Mouse (Mus musculus): ENCODE data around the gene Cxcr5. TPM values are rescaled to one million over a fixed set of nuclear protein-coding genes. Genes with fewer than 3 reads are reported as not detected.

Gene Cxcr5
- polyA plus RNA-seq, 2 experiments = 0.10 to 0.30 TPM

- ATAC-seq (ENCODE audit: low FRiP score, low read depth) = no peak
These were observed 93.5 kb downstream of the Cxcr5 start for GRCm38 (mm10) chr9:44468224-44468623.

DNA sequence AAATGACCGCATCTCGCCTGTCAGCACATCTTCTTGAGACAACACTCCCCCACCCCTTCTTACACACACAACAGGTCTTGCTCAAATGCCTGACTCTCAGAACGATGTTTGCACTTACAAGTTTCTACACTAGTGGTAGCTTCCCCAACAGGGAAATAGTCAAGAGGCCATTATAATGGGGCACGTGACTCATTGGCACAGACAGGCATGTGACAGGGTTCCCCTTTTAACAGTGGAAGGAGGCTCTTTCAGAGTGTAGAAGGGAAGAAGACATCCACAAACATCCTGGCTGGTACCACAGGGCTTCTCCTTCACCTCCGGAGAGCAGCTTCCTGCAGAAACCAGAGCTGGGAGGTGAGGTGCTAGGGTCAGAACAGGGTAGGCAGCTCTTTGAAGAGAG lies 99.7 kb downstream of the Cxcr5 start:
- Histone ChIP-seq H3K36me3 (ENCODE audit: control insufficient read depth, insufficient read depth, low read length) (no peaks in the 10 kb centered on the region), H3K4me3 (replicated peaks; ENCODE audit: low read length) (no peak overlapping the region), H3K4me2 (replicated peaks; ENCODE audit: low read depth, low read length, severe bottlenecking) (no peak overlapping the region), H3K4me1 (ENCODE audit: control insufficient read depth, insufficient read depth, low read length) (no peaks in the 10 kb centered on the region), H3K27ac (replicated peaks; ENCODE audit: low read depth, low read length) (no peak overlapping the region), H3K9me3 (ENCODE audit: control insufficient read depth, low read length) (no peaks in the 10 kb centered on the region), H3K27me3 (ENCODE audit: control insufficient read depth, insufficient read depth, low read length) (no peaks in the 10 kb centered on the region), H3K9ac (ENCODE audit: low read depth, low read length, severe bottlenecking) (no peak overlapping the region)
- WGBS = 85% methylated on average over 5 of the region's 5 CpGs
- no peak for DNase-seq (ENCODE audit: low spot score)
- ATAC-seq (ENCODE audit: low FRiP score, low read depth) = no peak
- no peak for TF ChIP-seq POLR2A (IDR thresholded peaks at IDR 0.05; ENCODE audit: borderline replicate concordance, extremely low read depth, insufficient read depth, insufficient read length)

More at GRCm38 (mm10) chr9:44468224-44468623, 93.5 kb downstream of the Cxcr5 start:
- Histone ChIP-seq H3K27ac (replicated peaks; ENCODE audit: low read depth, low read length) (no peak overlapping the region), H3K36me3 (ENCODE audit: control insufficient read depth, insufficient read depth, low read length) (no peaks in the 10 kb centered on the region), H3K27me3 (ENCODE audit: control insufficient read depth, insufficient read depth, low read length) (no peaks in the 10 kb centered on the region), H3K9ac (ENCODE audit: low read depth, low read length, severe bottlenecking) (no peak overlapping the region), H3K9me3 (ENCODE audit: control insufficient read depth, low read length) (no peaks in the 10 kb centered on the region), H3K4me1 (ENCODE audit: control insufficient read depth, insufficient read depth, low read length) (no peaks in the 10 kb centered on the region), H3K4me3 (replicated peaks; ENCODE audit: low read length) (no peak overlapping the region), H3K4me2 (replicated peaks; ENCODE audit: low read depth, low read length, severe bottlenecking) (no peak overlapping the region)
- no peak for DNase-seq (ENCODE audit: low spot score)
- 55% methylated on average over 7 of the region's 7 CpGs for WGBS
- no peak for TF ChIP-seq POLR2A (IDR thresholded peaks at IDR 0.05; ENCODE audit: borderline replicate concordance, extremely low read depth, insufficient read depth, insufficient read length)

Other genes starting within 250 kb of the Cxcr5 start
- 19.6 and 23.1 TPM in 2 replicates for gene C2cd2l, start 241.6 kb downstream of the Cxcr5 start, polyA plus RNA-seq (2012; rRNA removed)
- gene C2cd2l, start 241.6 kb downstream of the Cxcr5 start, polyA plus RNA-seq (2014; fragmentation: Nextera tagmentation; extraction: Ambion mirVana) = 7.5 and 8.0 TPM in 2 replicates
- gene Dpagt1, start 235.9 kb downstream of the Cxcr5 start, polyA plus RNA-seq (2012; rRNA removed) = 47.9 and 71.0 TPM in 2 replicates
- gene Dpagt1, start 235.9 kb downstream of the Cxcr5 start, polyA plus RNA-seq (2014; fragmentation: Nextera tagmentation; extraction: Ambion mirVana) = 39.4 and 39.5 TPM in 2 replicates
- gene H2afx, start 227.2 kb downstream of the Cxcr5 start, polyA plus RNA-seq (2012; rRNA removed) = 311 and 451 TPM in 2 replicates
- 256 and 275 TPM in 2 replicates for gene H2afx, start 227.2 kb downstream of the Cxcr5 start, polyA plus RNA-seq (2014; fragmentation: Nextera tagmentation; extraction: Ambion mirVana)
- gene Hmbs, start 217.6 kb downstream of the Cxcr5 start, polyA plus RNA-seq (2012; rRNA removed) = 60.1 and 61.3 TPM in 2 replicates
- 97.1 and 102 TPM in 2 replicates for gene Hmbs, start 217.6 kb downstream of the Cxcr5 start, polyA plus RNA-seq (2014; fragmentation: Nextera tagmentation; extraction: Ambion mirVana)
- 28.5 and 32.9 TPM in 2 replicates for gene Vps11, start 200.2 kb downstream of the Cxcr5 start, polyA plus RNA-seq (2012; rRNA removed)
- gene Vps11, start 200.2 kb downstream of the Cxcr5 start, polyA plus RNA-seq (2014; fragmentation: Nextera tagmentation; extraction: Ambion mirVana) = 27.8 and 29.9 TPM in 2 replicates
- gene Hyou1, start 182.4 kb downstream of the Cxcr5 start, polyA plus RNA-seq (2012; rRNA removed) = 64.1 and 64.4 TPM in 2 replicates
- gene Hyou1, start 182.4 kb downstream of the Cxcr5 start, polyA plus RNA-seq (2014; fragmentation: Nextera tagmentation; extraction: Ambion mirVana) = 27.5 and 28.5 TPM in 2 replicates
- 17.5 and 21.6 TPM in 2 replicates for gene Slc37a4, start 165.0 kb downstream of the Cxcr5 start, polyA plus RNA-seq (2012; rRNA removed)
- gene Slc37a4, start 165.0 kb downstream of the Cxcr5 start, polyA plus RNA-seq (2014; fragmentation: Nextera tagmentation; extraction: Ambion mirVana) = 12.5 and 16.0 TPM in 2 replicates
- 680 and 1,089 TPM in 2 replicates for gene Rps25, start 154.7 kb downstream of the Cxcr5 start, polyA plus RNA-seq (2012; rRNA removed)
- 2,627 and 2,837 TPM in 2 replicates for gene Rps25, start 154.7 kb downstream of the Cxcr5 start, polyA plus RNA-seq (2014; fragmentation: Nextera tagmentation; extraction: Ambion mirVana)
- 81.5 and 85.7 TPM in 2 replicates for gene Trappc4, start 154.3 kb downstream of the Cxcr5 start, polyA plus RNA-seq (2012; rRNA removed)
- 127 and 144 TPM in 2 replicates for gene Trappc4, start 154.3 kb downstream of the Cxcr5 start, polyA plus RNA-seq (2014; fragmentation: Nextera tagmentation; extraction: Ambion mirVana)
- 54.3 and 57.3 TPM in 2 replicates for gene Ccdc84, start 143.3 kb downstream of the Cxcr5 start, polyA plus RNA-seq (2012; rRNA removed)
- 24.8 and 25.4 TPM in 2 replicates for gene Ccdc84, start 143.3 kb downstream of the Cxcr5 start, polyA plus RNA-seq (2014; fragmentation: Nextera tagmentation; extraction: Ambion mirVana)
- gene Foxr1, start 120.7 kb downstream of the Cxcr5 start, polyA plus RNA-seq (2012; rRNA removed) = not detected in 2 replicates
- gene Foxr1, start 120.7 kb downstream of the Cxcr5 start, polyA plus RNA-seq (2014; fragmentation: Nextera tagmentation; extraction: Ambion mirVana) = not detected in 2 replicates
- gene Upk2, start 106.9 kb downstream of the Cxcr5 start, polyA plus RNA-seq (2012; rRNA removed) = 0.33 and 0.91 TPM in 2 replicates
- 0.40 TPM in 1 of 2 replicates, not detected in the other for gene Upk2, start 106.9 kb downstream of the Cxcr5 start, polyA plus RNA-seq (2014; fragmentation: Nextera tagmentation; extraction: Ambion mirVana)
- gene Bcl9l, start 79.1 kb downstream of the Cxcr5 start, polyA plus RNA-seq (2012; rRNA removed) = 41.2 and 53.7 TPM in 2 replicates
- 20.5 and 22.7 TPM in 2 replicates for gene Bcl9l, start 79.1 kb downstream of the Cxcr5 start, polyA plus RNA-seq (2014; fragmentation: Nextera tagmentation; extraction: Ambion mirVana)
- gene Ddx6, start 43.0 kb upstream of the Cxcr5 start, polyA plus RNA-seq (2012; rRNA removed) = 41.7 and 42.0 TPM in 2 replicates
- 18.5 and 20.4 TPM in 2 replicates for gene Ddx6, start 43.0 kb upstream of the Cxcr5 start, polyA plus RNA-seq (2014; fragmentation: Nextera tagmentation; extraction: Ambion mirVana)
- gene Treh, start 111.4 kb upstream of the Cxcr5 start, polyA plus RNA-seq (2012; rRNA removed) = not detected in 2 replicates
- not detected in 2 replicates for gene Treh, start 111.4 kb upstream of the Cxcr5 start, polyA plus RNA-seq (2014; fragmentation: Nextera tagmentation; extraction: Ambion mirVana)
- gene Phldb1, start 173.3 kb upstream of the Cxcr5 start, polyA plus RNA-seq (2012; rRNA removed) = 85.6 and 113 TPM in 2 replicates
- gene Phldb1, start 173.3 kb upstream of the Cxcr5 start, polyA plus RNA-seq (2014; fragmentation: Nextera tagmentation; extraction: Ambion mirVana) = 36.5 and 46.2 TPM in 2 replicates
- gene Arcn1, start 206.0 kb upstream of the Cxcr5 start, polyA plus RNA-seq (2012; rRNA removed) = 105 and 111 TPM in 2 replicates
- 221 and 234 TPM in 2 replicates for gene Arcn1, start 206.0 kb upstream of the Cxcr5 start, polyA plus RNA-seq (2014; fragmentation: Nextera tagmentation; extraction: Ambion mirVana)
- gene Ift46, start 206.0 kb upstream of the Cxcr5 start, polyA plus RNA-seq (2012; rRNA removed) = 109 and 116 TPM in 2 replicates
- 123 and 131 TPM in 2 replicates for gene Ift46, start 206.0 kb upstream of the Cxcr5 start, polyA plus RNA-seq (2014; fragmentation: Nextera tagmentation; extraction: Ambion mirVana)
- 7.2 and 11.1 TPM in 2 replicates for gene Tmem25, start 237.4 kb upstream of the Cxcr5 start, polyA plus RNA-seq (2012; rRNA removed)
- 2.5 and 3.6 TPM in 2 replicates for gene Tmem25, start 237.4 kb upstream of the Cxcr5 start, polyA plus RNA-seq (2014; fragmentation: Nextera tagmentation; extraction: Ambion mirVana)
- gene Ttc36, start 241.2 kb upstream of the Cxcr5 start, polyA plus RNA-seq (2012; rRNA removed) = 0.37 and 0.47 TPM in 2 replicates
- 0.30 and 0.34 TPM in 2 replicates for gene Ttc36, start 241.2 kb upstream of the Cxcr5 start, polyA plus RNA-seq (2014; fragmentation: Nextera tagmentation; extraction: Ambion mirVana)

Measured in limb, embryonic 14.5 days (tissue).